Mouse (Mus musculus) heart, adult 11 months (tissue): Measurements from ENCODE around the gene Prss23.
A peak's percentile ranks its signal among the peaks of the same experiment; 100 is the strongest.

ENCODE experiments used
- DNase-seq: peaks from one replicate; pipeline ENCODE4 v3.0.0; 2022

The Prss23 gene

DNA sequence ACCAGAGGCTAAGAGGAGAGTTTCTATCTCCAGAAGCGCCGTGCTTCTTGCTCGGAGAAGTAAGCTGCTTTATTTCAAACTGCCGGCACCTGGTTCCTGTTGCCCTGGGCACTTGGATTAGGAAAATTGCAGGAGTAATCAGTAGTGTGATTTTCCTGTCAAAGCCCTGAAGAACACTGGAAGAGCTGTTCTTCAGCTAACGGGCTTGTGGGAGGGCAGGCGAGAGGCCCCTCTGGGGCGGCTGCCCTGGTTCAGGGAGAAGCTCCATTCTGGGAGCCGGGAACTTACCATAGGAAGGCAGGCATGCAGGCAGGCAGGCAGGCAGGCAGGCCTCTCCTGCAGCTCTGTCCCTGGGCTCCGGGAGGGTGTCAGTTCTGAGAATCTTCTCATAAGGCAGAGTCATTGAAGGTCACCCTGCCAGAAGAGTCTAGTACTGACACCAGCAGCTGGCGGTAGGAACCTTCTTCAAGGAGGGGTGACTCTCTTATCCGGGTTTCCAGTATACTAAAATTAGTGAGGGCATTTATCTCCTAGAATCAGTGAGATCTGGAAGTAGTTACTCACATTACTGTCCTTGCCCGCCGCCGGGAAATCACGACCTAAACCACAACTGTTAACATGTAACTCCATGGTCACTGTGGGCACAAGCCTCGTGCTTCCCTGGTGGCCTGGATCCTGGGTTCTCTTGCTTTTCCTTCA, at the start of gene Prss23:
Prss23 (minus strand) TSS at position 457 of the 699 bp plus-strand sequence.
- peak; percentile 65 for DNase-seq

DNA sequence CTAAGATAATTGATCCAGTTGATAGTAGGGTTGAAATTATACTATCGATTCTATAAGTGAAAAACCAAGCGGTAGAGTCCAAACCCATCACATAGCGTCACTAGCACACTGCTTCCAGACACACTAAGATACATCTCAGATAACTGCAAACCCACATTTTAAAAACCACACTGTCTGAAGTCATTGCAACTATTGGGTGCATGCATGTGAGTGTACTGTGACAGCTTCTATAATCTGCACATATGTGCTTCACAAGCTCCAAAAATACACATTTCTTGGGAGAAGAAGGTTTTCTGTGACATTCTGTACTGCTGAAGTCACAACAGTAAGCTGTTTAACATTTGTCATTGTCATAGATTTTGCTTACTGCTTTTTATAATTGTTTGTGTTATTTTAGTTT, 49.1 kb upstream of the Prss23 start:
- DNase-seq: no peak

DNA sequence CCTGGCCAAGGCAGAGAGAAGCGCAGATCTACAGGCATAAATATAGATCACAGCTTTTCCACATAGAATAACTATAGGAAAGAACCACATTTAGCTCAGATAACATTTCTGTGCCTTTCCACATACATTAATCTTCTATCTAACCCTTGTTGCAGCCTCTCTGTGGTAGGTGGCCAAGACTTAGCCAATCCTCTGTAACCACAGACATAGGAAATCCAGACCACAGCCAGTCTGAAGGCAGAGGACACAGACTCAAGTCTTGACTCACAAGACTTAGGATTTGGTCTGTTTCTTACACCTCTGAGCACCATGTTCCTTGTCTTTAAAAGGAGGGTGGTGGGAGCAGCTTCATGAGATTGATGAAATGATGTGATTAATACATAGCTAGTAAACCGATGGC, 37.6 kb upstream of the Prss23 start:
- no peak for DNase-seq

DNA sequence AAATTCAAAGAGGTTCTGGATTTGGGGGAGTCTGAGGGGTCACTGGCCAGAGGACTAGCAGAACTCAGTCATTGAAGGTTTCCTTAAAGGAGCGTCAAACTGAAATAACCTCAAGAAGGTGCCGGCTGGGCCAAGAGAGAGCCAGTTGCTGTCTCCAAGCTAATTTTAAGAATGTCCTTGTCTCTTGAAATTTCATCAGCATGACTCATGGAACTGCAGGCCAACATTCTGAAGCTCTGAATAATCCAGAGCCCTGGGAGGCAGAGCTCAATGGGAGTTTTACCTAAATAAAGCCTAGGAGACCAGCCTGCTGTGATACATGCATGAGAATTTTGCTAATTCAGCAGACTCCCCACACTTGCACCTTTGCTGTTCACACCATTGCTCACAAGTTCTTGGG, 36.5 kb upstream of the Prss23 start:
- peak; percentile 96 for DNase-seq

DNA sequence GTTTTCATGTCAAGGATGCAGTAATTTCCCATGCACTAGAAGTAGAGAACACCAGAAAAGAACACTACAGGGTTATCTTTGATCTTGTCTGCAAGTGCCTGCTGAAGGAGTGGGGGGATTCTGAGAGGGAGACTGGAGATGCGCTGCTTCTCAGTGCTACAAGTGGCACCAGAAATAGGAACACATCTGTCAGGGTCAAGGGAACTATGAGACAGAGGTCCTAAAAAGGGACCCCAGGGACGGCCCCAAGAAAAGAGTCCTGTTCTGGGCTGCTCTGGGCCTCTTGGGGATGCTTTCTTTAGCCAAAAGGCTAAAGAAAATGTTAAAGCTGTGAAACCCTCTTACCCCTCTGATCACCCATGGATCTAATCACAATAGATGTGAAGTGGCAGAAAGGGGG, 35.2 kb upstream of the Prss23 start:
- DNase-seq: no peak

DNA sequence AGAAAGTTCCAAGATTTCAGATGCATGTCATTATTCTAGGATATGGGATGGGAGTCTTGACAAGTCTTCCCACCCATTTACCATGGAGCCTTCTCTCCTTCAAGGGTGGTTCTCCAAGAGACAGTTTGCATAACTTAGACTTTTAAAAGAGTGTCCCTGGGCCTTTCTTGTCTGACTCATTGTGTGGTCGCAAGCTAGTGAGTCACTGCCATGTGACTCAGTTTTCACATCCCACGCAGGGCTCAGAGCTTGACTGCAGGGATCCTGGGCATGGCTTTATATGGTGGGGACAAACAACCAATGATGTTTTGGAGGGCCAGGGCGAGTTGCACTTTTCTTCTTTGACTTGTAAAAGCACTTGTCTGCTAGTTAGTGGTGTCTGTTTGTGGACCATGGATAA, 34.0 kb upstream of the Prss23 start:
- DNase-seq: peak; percentile 93

DNA sequence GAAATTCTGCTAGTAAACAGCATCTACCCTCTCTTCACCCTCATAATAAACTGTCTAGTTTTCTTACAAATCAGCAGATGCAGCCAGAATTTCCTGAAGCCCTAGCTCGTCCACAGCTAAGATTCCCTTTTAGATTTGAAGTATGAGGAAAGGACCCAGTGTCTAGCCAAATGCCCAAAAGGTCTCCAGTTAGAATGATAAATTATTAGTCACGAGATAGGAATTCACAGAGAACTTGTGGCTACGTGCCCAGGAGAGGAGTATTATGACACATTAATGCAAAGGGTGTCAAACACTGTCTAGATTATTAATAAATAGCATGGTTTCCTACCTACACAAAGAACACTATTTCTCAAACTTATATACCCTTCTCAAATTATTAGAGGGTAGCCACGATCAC, 32.6 kb upstream of the Prss23 start:
- no peak for DNase-seq

DNA sequence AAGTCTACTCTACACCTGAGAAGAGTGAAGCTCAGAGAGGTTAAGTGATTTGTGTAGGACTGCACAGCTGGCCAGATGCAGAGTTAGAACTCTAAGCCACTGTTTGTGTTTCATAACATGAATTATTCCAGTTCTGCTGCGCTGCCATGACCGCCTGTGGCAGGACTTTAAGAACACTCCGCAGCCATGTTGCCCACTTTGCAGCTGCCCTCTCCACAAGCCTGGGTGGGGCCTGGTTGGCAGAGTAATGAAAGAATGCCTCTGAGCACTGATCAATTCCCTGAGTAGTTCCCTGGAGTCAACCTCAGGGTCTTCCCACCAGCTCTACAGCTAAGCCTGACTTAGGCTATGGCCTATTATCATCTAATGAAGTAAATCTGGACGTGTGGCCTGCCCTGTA, 32.1 kb upstream of the Prss23 start:
- DNase-seq: no peak

DNA sequence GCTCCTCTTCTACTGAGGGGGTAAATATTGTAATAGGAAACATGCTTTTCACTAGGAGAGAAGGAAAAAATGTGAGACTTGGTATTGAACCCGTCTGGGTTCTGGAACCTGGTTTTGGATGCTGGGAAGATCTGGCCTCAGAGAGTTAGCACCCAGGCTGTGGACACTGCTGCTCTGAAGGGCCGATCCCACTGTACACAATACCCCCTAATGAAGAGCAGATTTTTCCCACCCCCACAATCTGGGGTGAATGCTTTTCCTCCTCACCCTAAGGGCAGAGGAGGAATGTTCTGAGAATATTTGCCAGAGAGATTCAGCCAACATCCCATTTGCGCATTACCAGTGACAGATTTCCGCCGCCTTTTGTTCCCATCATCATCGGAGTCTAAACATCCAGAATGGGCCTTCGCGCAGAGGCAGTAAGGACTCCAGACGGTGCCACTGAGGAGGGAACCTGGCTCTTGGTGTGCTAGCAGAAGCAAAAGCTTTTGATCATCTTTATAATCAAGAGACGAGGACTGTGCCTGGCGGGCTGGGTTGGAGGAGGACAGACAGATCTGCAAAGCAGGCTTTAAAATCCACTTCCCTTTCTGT, 31.6 kb upstream of the Prss23 start:
- DNase-seq: no peak

DNA sequence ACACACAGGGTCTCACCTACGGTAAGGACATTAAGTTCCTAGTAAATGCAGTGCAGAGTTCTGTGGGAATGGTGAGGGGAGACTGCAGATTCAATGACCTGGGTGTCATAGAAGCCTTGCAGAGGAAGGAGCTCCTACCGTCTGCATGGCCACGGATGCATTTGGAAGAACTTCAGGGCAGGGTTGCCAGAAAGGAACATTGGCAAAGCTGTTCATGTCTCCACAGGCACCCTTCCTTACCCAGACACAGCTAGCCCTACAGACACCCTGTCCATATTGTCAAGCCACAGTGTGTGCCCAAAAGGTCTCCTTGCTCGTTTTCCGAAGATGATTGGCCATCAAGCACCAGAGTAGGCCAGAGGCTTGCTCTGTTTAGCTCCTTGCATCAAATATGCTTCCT, 30.1 kb upstream of the Prss23 start:
- DNase-seq: no peak

DNA sequence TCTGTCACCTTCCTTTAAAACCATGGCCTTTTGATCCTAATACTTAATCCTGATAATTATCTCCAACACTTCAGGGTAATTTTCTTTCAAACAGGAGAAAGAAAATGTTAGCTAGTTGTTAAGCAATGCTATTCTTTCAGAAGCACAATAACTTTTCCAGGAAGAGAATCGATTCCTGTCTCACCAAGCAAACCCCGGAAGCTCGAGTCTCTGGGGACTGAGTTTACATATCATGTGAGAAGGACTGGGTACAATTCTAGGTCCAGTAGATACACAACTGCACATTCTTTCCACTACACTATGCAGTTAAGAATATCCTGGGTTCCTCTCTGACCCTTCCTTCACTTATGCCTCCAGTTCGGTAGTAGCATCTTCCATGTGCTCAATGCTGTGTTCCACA, 29.7 kb upstream of the Prss23 start:
- no peak for DNase-seq

DNA sequence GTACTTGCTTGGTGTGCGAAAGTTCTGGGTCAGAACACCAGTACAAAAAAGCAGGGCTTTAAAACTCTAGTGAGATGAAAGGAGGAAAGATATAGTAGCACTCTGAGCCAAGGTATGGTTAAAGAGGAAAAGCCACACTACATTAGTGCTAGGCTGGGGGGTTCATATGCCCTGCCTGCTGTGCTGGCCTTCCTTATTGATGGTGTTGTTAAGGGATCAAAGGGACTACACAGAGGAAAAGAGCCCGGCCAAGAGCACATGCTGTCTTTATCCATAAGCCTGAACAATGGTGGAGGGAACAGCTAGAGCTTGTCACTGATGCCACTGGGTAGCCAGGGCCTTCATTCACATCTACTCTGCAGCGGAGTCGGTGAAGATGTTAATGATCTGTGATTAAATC, 28.2 kb upstream of the Prss23 start:
- no peak for DNase-seq

DNA sequence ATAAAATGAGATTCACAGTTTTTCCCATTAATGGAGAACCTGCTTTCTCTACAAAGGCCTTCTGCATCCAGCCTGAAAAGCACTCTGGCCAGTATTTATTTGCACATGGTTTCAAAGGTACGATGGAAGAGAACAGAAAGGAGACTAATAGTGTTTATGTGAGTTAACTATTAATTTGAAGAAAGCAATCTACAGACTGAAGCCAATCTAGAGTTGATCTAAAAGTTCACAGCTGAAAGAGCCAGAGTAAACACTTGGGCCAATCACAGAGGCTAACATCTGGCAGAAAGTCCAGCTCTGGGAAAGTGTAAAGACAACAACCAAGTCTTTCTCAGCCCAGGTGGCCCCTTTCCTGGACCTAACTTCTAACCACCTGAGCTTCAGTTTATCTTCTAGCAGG, 27.1 kb upstream of the Prss23 start:
- DNase-seq: no peak

DNA sequence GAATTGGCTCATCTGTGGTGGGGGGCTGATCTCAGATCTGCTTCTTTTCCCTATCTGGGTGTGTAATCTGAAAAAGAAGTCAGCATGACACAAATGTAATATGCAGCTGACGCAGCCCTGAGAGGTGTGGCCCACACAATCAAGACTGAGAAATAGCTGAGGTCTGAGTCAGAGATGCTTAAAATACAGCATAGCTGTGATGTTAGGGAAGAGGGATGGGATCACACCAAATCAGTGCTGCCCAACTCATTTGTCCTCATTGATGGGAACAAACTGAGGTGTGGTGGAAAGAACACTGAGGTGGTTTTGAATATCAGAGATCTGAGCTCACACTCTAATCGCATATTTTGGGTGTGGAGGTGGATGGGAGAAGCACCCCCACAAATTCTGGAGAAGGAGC, 14.0 kb upstream of the Prss23 start:
- DNase-seq: peak; percentile 73

DNA sequence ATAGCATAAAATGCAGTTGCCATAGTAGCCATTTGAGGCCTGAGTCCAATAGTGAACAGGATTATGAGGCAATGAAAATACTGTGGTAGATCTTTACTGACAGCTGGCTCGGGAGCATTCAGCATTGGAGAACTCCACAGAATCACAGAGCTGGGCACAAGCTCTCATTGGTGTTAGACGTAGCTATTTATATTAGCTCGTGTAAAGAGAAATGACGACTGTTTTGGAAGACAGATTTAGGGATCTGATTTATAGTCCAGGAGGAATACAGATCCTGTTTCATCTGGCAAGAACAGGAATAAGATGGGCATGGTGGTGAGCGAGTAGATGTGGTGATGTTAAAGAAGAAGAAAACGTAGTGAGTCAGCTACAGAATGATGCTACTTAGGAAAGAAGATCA, 12.4 kb upstream of the Prss23 start:
- no peak for DNase-seq

DNA sequence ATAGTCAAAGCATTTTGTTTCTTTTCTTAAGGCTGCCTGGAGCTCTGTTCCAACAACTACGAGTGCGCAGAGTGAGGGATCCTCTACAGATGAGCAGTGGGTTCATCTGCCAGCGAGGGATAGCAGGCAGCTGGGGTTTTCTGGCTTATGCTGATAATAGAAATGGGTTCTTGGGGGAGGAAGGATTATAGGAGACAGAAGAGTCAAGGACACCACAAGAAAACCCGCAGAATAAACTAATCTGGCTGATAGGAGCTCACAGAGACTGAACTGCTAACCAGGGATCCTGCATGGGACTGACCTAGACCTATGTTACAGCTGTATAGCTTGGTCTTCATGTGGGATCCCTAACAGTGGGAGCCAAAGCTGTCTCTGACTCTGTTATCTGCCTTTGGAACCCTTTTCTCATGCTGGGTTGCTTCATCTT, 456 bp upstream of the Prss23 start:
- peak; percentile 66 for DNase-seq

DNA sequence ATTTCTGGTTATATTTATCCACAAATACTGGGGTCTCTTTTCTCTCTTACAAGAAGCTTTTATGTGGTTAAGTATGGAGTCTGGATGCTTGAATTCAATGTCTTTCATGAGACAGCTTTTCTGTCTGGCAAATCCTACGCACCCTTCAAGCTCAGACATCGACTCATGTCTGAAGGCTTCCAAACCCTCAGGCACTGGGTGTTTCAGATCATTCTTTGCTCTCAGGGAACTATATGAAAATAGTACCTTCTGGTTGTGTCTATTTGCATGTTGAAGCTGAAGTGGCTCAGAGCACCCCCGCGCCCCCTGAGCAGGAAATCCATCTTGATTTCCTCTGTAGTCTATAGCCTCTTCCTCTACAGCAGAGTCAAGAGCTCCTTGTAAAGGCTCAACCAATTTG, 3.2 kb downstream of the Prss23 start:
- no peak for DNase-seq

DNA sequence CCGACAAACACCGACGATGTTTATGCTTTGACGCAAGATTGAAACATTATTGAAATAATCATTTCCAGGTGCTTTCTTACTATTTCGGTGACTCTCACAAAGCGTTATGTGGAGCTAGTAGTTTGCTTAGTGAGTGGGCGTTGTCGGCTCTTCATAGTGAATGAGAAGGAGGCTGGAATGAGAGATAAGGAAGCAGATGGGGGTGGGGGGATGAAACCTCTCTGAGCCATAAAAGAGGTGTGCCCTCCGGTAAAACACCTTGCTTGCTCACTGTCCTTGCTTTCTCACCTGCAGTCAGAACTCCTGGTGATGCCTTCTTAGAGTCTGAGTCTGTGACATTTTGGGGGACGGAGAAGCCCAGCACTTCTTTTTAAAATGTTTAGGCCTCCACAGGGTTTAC, 4.8 kb downstream of the Prss23 start:
- peak; percentile 64 for DNase-seq

DNA sequence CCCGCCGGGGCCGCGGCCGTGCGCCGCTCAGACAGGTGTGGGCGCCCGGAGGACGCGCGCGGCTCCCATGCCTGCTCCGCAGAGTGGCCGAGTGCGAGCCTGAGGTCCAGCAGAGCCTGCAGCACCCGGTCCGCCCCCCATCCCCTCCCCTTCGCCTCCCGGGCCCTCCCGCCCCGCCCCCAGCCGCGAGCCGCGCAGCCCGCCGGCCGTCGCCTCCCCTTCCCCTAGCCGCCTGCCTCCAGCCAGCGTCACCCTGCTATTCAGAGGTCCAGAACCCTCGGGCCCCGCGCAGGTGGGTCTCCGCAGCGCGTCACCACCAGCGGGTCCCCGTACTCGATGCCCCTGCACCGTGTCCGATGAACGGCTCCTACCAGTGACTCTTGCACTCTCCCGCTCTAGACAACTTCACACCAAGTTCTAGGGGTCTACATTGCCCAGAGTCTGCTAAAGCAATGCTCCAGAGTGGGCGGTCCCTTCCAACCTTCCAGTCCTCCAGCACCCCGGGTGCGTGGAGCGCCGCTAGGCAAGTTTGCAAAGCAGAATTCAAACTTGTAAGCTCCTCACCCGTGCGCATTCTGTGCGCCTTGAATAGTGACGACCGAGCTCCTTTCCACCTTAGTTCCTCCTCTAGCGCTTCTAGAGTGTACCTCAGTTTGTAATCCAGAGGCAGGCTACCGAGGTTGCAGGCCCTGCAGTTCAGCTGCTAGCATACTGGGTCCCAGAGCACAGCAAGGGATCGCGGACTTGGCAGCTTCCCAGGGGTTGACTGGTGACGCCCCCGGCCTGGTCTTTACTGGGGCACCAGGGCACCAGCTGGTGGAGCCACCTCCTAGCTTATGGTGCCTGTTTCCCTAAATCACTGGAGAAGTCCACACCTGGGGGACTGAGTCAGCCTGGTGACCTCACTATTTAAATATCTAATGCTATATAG, 9.3 kb downstream of the Prss23 start:
- DNase-seq: peak; percentile 97

DNA sequence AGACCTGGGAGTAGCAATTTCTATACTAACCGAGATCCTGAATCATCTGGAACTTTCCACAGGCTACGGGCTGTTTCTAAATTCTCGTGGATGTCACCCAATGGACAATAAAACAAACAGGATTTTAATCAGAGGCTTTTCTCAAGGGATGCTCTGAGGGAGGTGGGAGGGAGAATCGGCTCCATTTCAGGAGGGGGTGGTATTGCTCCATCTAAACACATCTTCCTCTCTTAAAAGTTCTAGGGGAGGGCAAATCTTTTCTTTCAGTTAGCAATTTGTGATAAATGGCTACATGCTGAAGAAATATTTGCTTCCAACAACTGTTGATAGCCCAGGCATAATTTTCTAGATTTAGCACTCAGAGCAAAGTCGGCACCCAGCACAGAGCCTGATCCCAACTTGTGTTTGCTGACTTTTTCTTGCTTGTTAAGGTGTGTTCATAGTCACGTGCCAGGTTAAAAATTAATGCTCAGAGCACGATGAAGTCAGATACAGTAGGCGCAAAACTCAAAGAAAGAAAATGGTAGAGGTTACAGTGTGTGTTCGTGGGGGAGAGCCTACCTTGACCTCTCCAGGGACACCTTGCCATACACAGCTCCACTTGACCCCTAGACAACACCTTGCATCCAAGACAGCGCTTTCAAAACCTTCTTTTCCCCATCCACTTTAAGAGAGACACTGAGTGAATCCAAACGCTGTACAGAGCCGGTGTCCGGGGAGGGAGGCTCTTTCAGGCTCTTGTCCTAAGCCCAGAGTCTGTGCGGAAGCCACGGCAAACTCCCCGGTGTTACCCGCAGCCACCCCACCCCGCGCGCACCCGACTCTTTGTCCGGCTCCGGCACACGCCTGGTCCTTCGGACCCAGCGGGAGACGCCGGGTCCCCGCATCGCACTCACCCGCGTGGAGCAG, 10.2 kb downstream of the Prss23 start:
- peak; percentile 78 for DNase-seq

DNA sequence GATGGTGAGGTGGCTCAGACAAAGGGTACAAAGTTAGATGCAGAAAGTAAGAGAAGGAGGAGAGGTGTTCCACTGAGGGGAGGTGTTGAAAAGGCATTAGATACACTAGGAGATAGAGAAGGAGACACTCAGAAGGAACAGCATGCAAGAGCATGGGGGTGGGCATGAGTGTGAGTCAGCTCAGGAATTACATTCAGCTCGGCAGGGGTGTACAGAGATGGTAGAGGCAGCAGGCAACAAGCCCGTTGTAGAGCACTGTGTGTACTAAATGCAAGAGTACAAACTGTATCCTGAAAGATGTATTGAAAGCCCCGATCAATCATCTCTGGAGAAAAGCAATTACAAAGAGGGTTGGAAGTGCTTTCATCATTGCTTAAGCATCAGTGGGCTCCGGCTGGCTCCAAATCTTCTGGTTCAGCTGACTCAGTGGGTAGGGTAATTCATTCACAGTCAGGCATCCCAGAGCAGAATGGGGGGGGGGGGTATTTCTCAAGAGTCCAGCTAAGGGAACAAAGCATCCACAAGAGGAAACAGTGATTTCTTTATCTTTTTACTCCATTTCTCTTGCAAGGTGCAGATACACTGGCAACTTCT, 15.0 kb downstream of the Prss23 start:
- no peak for DNase-seq

DNA sequence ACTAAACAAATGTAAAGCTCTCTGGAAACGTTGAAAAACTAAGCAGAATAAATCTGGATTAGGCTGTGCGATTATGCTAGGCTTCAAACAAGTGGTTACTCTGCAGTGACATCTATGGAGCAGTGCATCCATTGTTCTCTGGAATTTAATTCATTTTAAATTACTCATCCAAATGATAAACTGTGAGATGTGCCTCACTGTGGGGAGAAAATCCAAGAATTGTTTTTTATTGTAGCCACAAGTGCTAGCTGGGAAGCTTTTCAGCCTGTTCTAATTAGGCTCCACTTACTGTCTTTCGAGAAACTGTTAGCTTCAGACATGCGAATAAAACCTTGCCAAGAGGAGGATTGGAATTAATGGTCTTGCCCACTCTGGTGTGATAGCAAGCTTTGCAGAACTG, 18.3 kb downstream of the Prss23 start:
- no peak for DNase-seq
